Mouse (Mus musculus) forebrain, postnatal 0 days (tissue): ENCODE data around the gene Acvr1. TPM values are rescaled to one million over a fixed set of nuclear protein-coding genes. Genes with fewer than 3 reads are reported as not detected.
A peak's percentile ranks its signal among the peaks of the same experiment; 100 is the strongest.

Source experiments
- ATAC-seq: fragments of 200-750 bp; cut with Nextera tagmentation; 2 replicates; pipeline ENCODE4 v1.8.0; 2017; ENCODE audit warnings: mild to moderate bottlenecking, moderate library complexity
- DNase-seq: peaks from one replicate; pipeline ENCODE4 v3.0.0-alpha.2; 2015
- H3K27ac ChIP-seq: fragments of 300-500 bp; sonication (generic); 2 replicates; pipeline ENCODE4 v1.5.1; 2014; ENCODE audit warnings: low read depth, mild to moderate bottlenecking, antibody characterized with exemption, low read length, moderate library complexity, mixed read lengths
- H3K27me3 ChIP-seq: fragments of 300-500 bp; sonication (generic); 2 replicates; pipeline ENCODE4 v1.6.1; 2014; ENCODE audit warnings: mild to moderate bottlenecking, low read length, mixed read lengths; ENCODE audit not compliant: insufficient read depth
- H3K36me3 ChIP-seq: fragments of 300-500 bp; sonication (generic); 2 replicates; pipeline ENCODE4 v1.6.1; 2014; ENCODE audit warnings: mild to moderate bottlenecking, moderate library complexity; ENCODE audit not compliant: insufficient read depth
- H3K4me1 ChIP-seq: fragments of 300-500 bp; sonication (generic); 2 replicates; pipeline ENCODE4 v1.6.1; 2014; ENCODE audit warnings: antibody characterized with exemption; ENCODE audit not compliant: insufficient read depth
- H3K4me2 ChIP-seq: fragments of 300-500 bp; sonication (generic); 2 replicates; pipeline ENCODE4 v1.6.1; 2014; ENCODE audit warnings: low read depth, mild to moderate bottlenecking, moderate library complexity
- H3K4me3 ChIP-seq: fragments of 300-500 bp; sonication (generic); 2 replicates; pipeline ENCODE4 v1.5.1; 2014; ENCODE audit warnings: low read depth, low read length, mixed read lengths
- H3K9ac ChIP-seq: fragments of 300-500 bp; sonication (generic); 2 replicates; pipeline ENCODE4 v1.6.1; 2014; ENCODE audit warnings: mild to moderate bottlenecking
- H3K9me3 ChIP-seq: fragments of 300-500 bp; sonication (generic); 2 replicates; pipeline ENCODE4 v1.6.1; 2016; ENCODE audit warnings: low read length
- CTCF ChIP-seq: sonication (generic); IDR thresholded peaks from 2 replicates; pipeline ENCODE4 v1.5.1; 2016; ENCODE audit warnings: antibody characterized with exemption, control low read depth, low read depth
- WGBS: fragments of 180-500 bp; shearing (Covaris S2); extraction: QIAGEN DNeasy Blood & Tissue Kit; methylation state at CpG from one replicate; pipeline ENCODE4 v1.1.7; 2014; 5-methylcytosine and 5-hydroxymethylcytosine counted together
- polyA plus RNA-seq: library from polyadenylated mRNA; unstranded; fragments of >200 nt; fragmentation: Nextera tagmentation; extraction: Ambion mirVana; gene quantifications from 2 replicates; pipeline ENCODE4 v1.2.1, GENCODE M21; 2015
- total RNA-seq: library from RNA; depleted of rRNA; stranded (reverse); fragments of >200 nt; gene quantifications from 2 replicates; pipeline ENCODE4 v1.2.3, GENCODE M21; 2014

Acvr1 gene
- total and polyA plus RNA-seq, 2 experiments from 2014 or later = 6.4 to 16.4 TPM

DNA sequence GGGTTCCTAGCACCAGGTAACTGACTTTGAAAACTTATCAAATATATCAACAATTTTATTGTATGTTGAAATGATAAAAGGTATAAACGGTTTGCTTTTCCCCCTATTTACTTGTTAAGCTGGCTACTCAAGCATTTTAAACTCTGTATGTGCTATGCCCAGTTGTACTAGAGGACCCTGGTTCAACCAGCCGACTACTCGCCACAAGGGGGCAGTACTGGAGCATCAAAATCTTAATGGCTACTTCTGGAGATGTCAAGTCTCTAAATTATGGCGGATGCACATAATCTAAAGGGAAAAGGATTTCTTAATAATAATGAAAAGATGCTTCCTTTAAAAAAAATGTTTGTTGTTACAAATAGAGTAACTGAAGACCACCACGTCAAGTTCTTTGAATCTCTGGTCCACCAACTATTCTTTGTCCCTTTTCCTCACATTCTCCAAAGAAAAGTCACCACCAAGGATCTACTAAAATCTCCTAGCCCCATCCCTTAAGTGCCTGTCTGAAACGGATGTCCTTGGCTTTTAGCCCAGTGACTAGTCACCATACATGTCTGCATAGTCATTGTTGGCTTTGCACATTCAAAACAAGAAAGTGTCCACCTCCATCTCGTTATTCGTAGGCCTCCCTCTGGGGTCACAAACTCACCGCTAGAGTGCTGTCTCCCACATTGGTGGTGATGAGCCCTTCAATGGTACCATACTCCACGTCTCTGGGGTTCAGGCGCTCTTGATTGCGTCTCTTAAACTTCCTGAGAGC, 89.8 kb downstream of the Acvr1 start:
- Histone ChIP-seq H3K4me1 (no peaks in the 10 kb centered on the region), H3K9ac (no peak overlapping the region), H3K9me3 (no peaks in the 10 kb centered on the region), H3K27me3 (no peaks in the 10 kb centered on the region), H3K36me3 (peaks cover 19% of the 10 kb centered on the region), H3K27ac (no peak overlapping the region), H3K4me3 (no peak overlapping the region), H3K4me2 (no peak overlapping the region)
- peak; percentile 72 for TF ChIP-seq CTCF
- ATAC-seq (peak; percentile 60; the same call in 1 of the 2 replicates), DNase-seq (peak; percentile 85)
- WGBS = 59% methylated on average over 12 of the region's 12 CpGs

DNA sequence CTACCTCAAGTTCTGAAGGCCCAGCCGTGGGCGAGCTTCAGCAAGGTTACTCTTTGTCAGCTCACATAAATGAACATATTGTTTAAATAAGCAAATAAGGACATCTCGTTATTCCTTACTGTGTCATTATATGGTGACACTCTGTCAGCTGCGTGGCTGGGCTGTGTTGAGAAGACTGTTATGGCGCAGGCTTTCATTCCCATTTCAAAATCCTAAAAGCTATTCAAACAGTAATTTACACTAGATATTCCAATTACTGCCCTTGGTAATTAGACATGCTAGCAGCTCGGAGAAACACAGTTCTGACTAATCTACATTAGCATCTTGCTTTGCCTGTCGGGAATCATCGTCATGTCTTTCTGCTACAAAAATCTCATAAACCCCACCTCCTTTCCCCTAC, 91.4 kb downstream of the Acvr1 start:
- H3K27me3 ChIP-seq = no peaks in the 10 kb centered on the region
- WGBS = 23% methylated on average over 8 of the region's 8 CpGs
- H3K4me1 ChIP-seq = no peaks in the 10 kb centered on the region
- H3K4me3 ChIP-seq = no peak overlapping the region
- H3K9ac ChIP-seq = no peak overlapping the region
- H3K4me2 ChIP-seq = no peak overlapping the region
- peaks cover 20% of the 10 kb centered on the region for H3K36me3 ChIP-seq
- TF ChIP-seq CTCF = no peak
- no peaks in the 10 kb centered on the region for H3K9me3 ChIP-seq
- ATAC-seq = peak; percentile 57
- DNase-seq = no peak
- H3K27ac ChIP-seq = no peak overlapping the region

DNA sequence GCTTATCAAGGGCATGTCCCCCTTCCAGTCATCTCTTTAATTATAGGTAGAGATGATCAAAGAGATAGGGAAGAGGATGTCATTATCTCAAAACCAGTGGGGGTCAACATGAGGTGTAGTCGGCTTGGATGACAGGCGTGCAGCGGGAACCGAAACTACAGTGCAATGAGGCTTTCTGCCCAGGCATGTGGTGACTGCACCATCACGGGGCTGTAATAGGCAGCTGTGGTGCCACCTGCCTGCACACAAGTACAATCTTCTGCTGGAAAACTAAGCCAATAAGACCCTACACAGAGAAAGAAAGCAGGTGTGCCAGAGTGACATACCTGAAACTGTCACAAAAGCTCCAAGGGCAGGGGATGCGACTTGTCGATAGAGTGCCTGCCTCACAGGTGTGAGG, 96.7 kb downstream of the Acvr1 start:
- ATAC-seq = no peak
- peaks cover 38% of the 10 kb centered on the region for H3K36me3 ChIP-seq
- H3K27me3 ChIP-seq = no peaks in the 10 kb centered on the region
- H3K4me2 ChIP-seq = no peak overlapping the region
- no peak for TF ChIP-seq CTCF
- WGBS = 92% methylated on average over 7 of the region's 7 CpGs
- H3K9ac ChIP-seq = no peak overlapping the region
- DNase-seq = no peak
- no peaks in the 10 kb centered on the region for H3K4me1 ChIP-seq
- H3K4me3 ChIP-seq = no peak overlapping the region
- no peak overlapping the region for H3K27ac ChIP-seq
- no peaks in the 10 kb centered on the region for H3K9me3 ChIP-seq

- no peaks in the 10 kb centered on the region for H3K27me3 ChIP-seq
- peaks cover 42% of the 10 kb centered on the region for H3K36me3 ChIP-seq
- H3K9ac ChIP-seq = no peak within 1 kb of the TSS
- H3K4me1 ChIP-seq = no peaks in the 10 kb centered on the region
- WGBS = 90% methylated on average over 7 of the region's 7 CpGs
- ATAC-seq (no peak), DNase-seq (no peak)
- TF ChIP-seq CTCF = no peak
- no peak within 1 kb of the TSS for H3K4me2 ChIP-seq
- no peak within 1 kb of the TSS for H3K27ac ChIP-seq
- no peak within 1 kb of the TSS for H3K4me3 ChIP-seq
- no peaks in the 10 kb centered on the region for H3K9me3 ChIP-seq
Observed at GRCm38 (mm10) chr2:58469816-58470215, 97.1 kb downstream of the Acvr1 start, which contains the start of gene Gm17409. Gm17409 (plus strand) TSS chr2:58470116.

GRCm38 (mm10) chr2:58458820-58459371, 108.1 kb downstream of the Acvr1 start:
- H3K4me1 ChIP-seq = no peaks in the 10 kb centered on the region
- no peak overlapping the region for H3K27ac ChIP-seq
- no peak overlapping the region for H3K4me2 ChIP-seq
- peaks cover 46% of the 10 kb centered on the region for H3K36me3 ChIP-seq
- H3K4me3 ChIP-seq = no peak overlapping the region
- H3K9me3 ChIP-seq = no peaks in the 10 kb centered on the region
- 85% methylated on average over 14 of the region's 14 CpGs for WGBS
- no peak for DNase-seq
- TF ChIP-seq CTCF = peak; percentile 56
- H3K9ac ChIP-seq = no peak overlapping the region
- H3K27me3 ChIP-seq = no peaks in the 10 kb centered on the region
- ATAC-seq = no peak

DNA sequence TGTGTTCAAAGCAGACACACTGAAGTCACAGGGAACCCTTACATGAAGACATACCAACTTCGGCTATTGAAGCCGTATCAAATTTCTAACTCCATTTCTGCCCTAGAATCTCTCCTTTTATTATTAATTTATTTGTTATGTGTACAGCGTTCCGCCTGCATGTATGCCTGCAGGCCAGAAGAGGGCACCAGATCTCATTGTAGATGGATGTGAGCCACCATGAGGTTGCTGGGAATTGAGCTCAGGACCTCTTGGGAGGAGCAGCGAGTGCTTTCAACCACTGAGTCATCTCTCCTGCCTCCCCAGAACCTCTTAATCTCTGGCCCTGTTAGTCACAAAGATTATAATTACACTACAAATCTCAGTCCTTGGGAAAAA, 109.5 kb downstream of the Acvr1 start:
- Histone ChIP-seq H3K4me2 (no peak overlapping the region), H3K27ac (no peak overlapping the region), H3K36me3 (peaks cover 39% of the 10 kb centered on the region), H3K4me3 (no peak overlapping the region), H3K9me3 (no peaks in the 10 kb centered on the region), H3K9ac (no peak overlapping the region), H3K4me1 (no peaks in the 10 kb centered on the region), H3K27me3 (no peaks in the 10 kb centered on the region)
- DNase-seq (no peak), ATAC-seq (no peak)
- WGBS = 98% methylated on average over 5 of the region's 5 CpGs
- peak; percentile 27; the same call in 1 of the 2 replicates for TF ChIP-seq CTCF

DNA sequence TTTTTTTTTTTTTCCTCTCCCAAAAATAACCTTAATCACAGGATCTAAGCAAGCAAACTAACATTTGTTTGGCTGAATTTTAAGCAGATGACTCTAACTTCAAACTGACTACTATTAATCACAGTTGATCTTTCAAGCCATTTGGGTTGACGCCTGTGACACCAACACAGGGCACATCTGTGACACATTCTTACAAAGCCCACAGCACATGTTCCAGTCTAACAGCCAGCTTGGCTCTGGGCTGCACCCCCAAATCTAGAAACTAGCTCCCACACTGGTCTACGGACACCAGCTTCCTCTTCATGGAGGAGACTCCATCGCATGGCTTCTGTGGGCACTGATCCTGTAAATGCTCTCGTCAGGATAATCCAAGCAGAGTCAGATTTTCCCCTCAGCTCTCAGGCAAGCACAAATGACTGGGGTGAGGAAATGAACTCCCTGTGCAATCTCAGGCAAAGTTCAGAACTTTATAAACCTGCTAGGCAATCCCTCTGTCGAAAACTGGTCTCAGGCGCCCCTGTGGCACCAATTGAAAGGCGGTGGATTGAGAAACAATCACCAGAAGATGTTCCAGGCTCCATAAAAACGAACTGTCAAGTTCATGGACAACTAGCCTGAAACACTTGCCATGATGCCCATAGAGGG, 110.0 kb downstream of the Acvr1 start:
- TF ChIP-seq CTCF = no peak
- no peak overlapping the region for H3K4me2 ChIP-seq
- DNase-seq (no peak), ATAC-seq (no peak)
- H3K4me1 ChIP-seq = no peaks in the 10 kb centered on the region
- no peak overlapping the region for H3K9ac ChIP-seq
- peaks cover 34% of the 10 kb centered on the region for H3K36me3 ChIP-seq
- H3K9me3 ChIP-seq = no peaks in the 10 kb centered on the region
- no peak overlapping the region for H3K27ac ChIP-seq
- H3K4me3 ChIP-seq = no peak overlapping the region
- no peaks in the 10 kb centered on the region for H3K27me3 ChIP-seq
- 94% methylated on average over 8 of the region's 8 CpGs for WGBS
